ENCODE assay signal across 9 mouse cellular contexts in the genomic region with DNA sequence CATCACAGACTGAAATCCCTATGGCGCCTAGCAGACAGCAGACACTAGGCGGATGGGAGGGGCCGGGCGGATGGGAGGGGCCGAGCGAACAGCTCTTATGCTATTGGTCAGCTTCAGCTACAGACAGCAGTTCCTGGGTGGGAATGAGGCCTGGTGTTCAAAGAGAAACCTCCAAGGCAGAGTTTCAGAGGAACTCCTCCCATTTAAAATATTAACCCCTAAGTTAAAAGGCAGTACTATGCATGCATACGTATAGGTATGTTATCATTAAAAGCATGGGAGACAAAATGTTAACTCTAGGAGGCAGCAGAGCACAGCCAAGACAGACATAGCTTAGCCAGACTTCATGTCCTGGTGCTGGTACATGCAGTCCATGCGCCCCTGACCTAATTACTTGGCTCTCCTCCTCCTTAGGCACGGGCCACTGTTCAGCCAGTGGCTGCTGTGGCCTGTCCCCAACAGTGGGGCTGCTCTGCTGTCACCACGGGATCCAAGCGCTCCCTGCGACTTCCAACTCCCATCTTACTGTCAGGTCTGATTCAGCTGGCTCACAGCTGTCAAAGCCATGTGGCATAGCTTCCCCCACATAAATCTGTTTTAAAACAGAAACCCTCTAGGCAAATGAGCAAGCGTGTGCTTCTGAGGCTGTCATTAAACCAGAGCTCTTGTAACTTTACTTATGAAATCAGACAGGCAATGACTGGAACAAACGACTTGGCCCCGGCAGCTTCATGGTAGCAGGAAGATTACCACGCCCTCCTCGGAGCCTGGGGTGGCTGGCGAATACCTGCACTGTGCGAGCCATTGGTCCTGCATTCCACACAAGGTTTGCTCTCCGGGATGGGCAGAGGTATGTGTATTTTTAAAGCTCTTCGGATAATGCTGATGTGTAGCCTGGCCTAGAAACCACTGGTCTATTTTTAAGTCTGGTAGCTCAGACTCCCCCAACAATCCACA. TPM values are rescaled to one million over a fixed set of nuclear protein-coding genes. Genes with fewer than 3 reads are reported as not detected.
DNase-seq lines count a peak whose midpoint lies in the region; ATAC-seq and TF ChIP-seq lines count a peak whose summit lies in the region.
"Had no signal": no experiment of that assay in that cellular context is flagged by ENCODE, and none has a peak within 500 bp of the region (broad histone marks: within the 10 kb centered on the region; RNA-seq: fewer than 3 reads in every experiment).

No protein-coding gene starts in this region.

- peaks cover 22% of the 10 kb centered on the region for H3K36me3 ChIP-seq in hindbrain, embryonic 14.5 days (replicated peaks; ENCODE audit: control insufficient read depth, insufficient read depth)
- peaks cover 4% of the 10 kb centered on the region for H3K36me3 ChIP-seq in lung, postnatal 0 days (ENCODE audit: insufficient read depth, low read length)

- H3K9ac ChIP-seq in hindbrain, embryonic 14.5 days: peak overlapping the region; percentile 7; the same call in 1 of the 2 replicates
- H3K9ac ChIP-seq in lung, postnatal 0 days (replicated peaks; ENCODE audit: low read depth): no peak overlapping the region

- H3K27ac ChIP-seq in hindbrain, embryonic 14.5 days: peak overlapping the region; percentile 16; the same call in 1 of the 2 replicates
- H3K27ac ChIP-seq in lung, postnatal 0 days (ENCODE audit: low read length): peak overlapping the region; percentile 79
- H3K27ac ChIP-seq: macrophage had no signal

- peak; percentile 74 for ATAC-seq in hindbrain, embryonic 14.5 days (ENCODE audit: low FRiP score)
- ATAC-seq in lung, postnatal 0 days: peak; percentile 74

- DNase-seq in urinary bladder, postnatal 25 days (ENCODE audit: low spot score): peak; percentile 23
- no peak for DNase-seq in urinary bladder, adult 2 months (ENCODE audit: low spot score)
- peak; percentile 39 to 54 for DNase-seq in frontal cortex, postnatal 10 days (ENCODE audit: low spot score in 2 of 2)
- peak; percentile 41 for DNase-seq in hindbrain, embryonic 14.5 days (ENCODE audit: low spot score)
- DNase-seq in layer of hippocampus, postnatal 14 days (ENCODE audit: low spot score in 2 of 2): peak; percentile 66 to 75
- DNase-seq in lung, postnatal 0 days (ENCODE audit: low spot score): peak; percentile 83
- DNase-seq in right cerebral cortex, postnatal 10 days (ENCODE audit: low spot score in 2 of 2): peak; percentile 61 to 80
- no peak for DNase-seq in cerebellum, adult 9-11 months

- WGBS in hindbrain, embryonic 14.5 days: 61% methylated on average over 21 of the region's 21 CpGs
- 52% methylated on average over 21 of the region's 21 CpGs for WGBS in lung, postnatal 0 days

- peak; percentile 68 for TF ChIP-seq CTCF in lung, postnatal 0 days (IDR thresholded peaks at IDR 0.05)

- H3K9me3 ChIP-seq in hindbrain, embryonic 14.5 days (ENCODE audit: control insufficient read depth, low read length): no peaks in the 10 kb centered on the region
- no peaks in the 10 kb centered on the region for H3K9me3 ChIP-seq in lung, postnatal 0 days (ENCODE audit: low read length)

- no peaks in the 10 kb centered on the region for H3K27me3 ChIP-seq in hindbrain, embryonic 14.5 days (ENCODE audit: control insufficient read depth, insufficient read depth, low read length)
- no peaks in the 10 kb centered on the region for H3K27me3 ChIP-seq in lung, postnatal 0 days (replicated peaks; ENCODE audit: insufficient read depth, low read length)

- peaks cover 22% of the 10 kb centered on the region for H3K4me1 ChIP-seq in hindbrain, embryonic 14.5 days (replicated peaks; ENCODE audit: control insufficient read depth, insufficient read depth, low read length)
- H3K4me1 ChIP-seq in lung, postnatal 0 days (ENCODE audit: insufficient read depth, low read depth, low read length): peaks cover 18% of the 10 kb centered on the region; the same call in 1 of the 2 replicates

- TF ChIP-seq EP300 in lung, postnatal 0 days (IDR thresholded peaks at IDR 0.05): 0 out of 2 replicates have a peak, but pooled peaks have one; percentile 28

- H3K4me2 ChIP-seq in hindbrain, embryonic 14.5 days (replicated peaks): no peak overlapping the region
- H3K4me2 ChIP-seq in lung, postnatal 0 days (replicated peaks; ENCODE audit: low read depth, low read length): peak overlapping the region; percentile 9; the same call in 1 of the 2 replicates

- H3K4me3 ChIP-seq in hindbrain, embryonic 14.5 days (replicated peaks; ENCODE audit: low read length): no peak overlapping the region
- no peak overlapping the region for H3K4me3 ChIP-seq in lung, postnatal 0 days (ENCODE audit: low read depth, low read length)

RNA-seq across cellular contexts. Expression of a gene that starts 52.3 kb away (rescaled TPM):
- polyA plus RNA-seq in urinary bladder, adult 2 months (2012; rRNA removed): 14.3 and 21.8 TPM in 2 replicates
- 35.9 and 43.6 TPM in 2 replicates for polyA plus RNA-seq in hindbrain, embryonic 14.5 days (2014; fragmentation: Nextera tagmentation; extraction: Ambion mirVana)
- 10 to 100 TPM; 41.5 to 46.0 TPM for total RNA-seq in layer of hippocampus, postnatal 14 days (2021)
- 32.5 and 35.4 TPM in 2 replicates for polyA plus RNA-seq in lung, postnatal 0 days (2015; fragmentation: Nextera tagmentation; extraction: Ambion mirVana)

Comparison
In these comparisons a context has a peak if more than half of its experiments do, and no peak if none do; other contexts are left out.
1. DNase-seq: peak in urinary bladder, postnatal 25 days (single experiment), frontal cortex, postnatal 10 days (2 of 2), hindbrain, embryonic 14.5 days (single experiment), layer of hippocampus, postnatal 14 days (2 of 2), lung, postnatal 0 days (single experiment) and right cerebral cortex, postnatal 10 days (2 of 2); none in urinary bladder, adult 2 months (single experiment) and cerebellum, adult 9-11 months (single experiment).